Mouse (Mus musculus) heart, adult 11 months (tissue): ENCODE measurements around the gene Sumo3.
A peak's percentile ranks its signal among the peaks of the same experiment; 100 is the strongest.

Source experiments
- DNase-seq: peaks from one replicate; pipeline ENCODE4 v3.0.0; 2022

Sumo3 gene

DNA sequence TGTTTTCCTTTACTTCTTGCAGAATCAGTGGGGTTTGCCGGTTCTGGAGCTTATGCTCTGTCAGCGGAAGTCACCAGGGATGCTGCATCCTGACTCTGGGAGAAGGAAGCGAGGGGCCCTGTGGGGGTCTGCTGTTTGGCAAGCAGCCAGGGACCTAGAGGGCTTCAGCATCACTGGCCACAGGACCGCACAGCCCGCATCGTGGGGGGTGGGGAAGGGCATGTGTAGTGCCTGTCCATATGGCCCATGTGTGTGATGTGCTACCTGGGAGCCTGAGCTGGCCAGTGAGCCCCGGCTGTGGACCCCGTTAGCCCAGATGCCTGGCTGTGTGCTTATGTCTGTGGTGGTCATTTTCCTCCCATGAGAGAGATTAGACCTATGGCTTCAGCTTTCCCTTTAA is 16.1 kb upstream of the Sumo3 start:
- no peak for DNase-seq

DNA sequence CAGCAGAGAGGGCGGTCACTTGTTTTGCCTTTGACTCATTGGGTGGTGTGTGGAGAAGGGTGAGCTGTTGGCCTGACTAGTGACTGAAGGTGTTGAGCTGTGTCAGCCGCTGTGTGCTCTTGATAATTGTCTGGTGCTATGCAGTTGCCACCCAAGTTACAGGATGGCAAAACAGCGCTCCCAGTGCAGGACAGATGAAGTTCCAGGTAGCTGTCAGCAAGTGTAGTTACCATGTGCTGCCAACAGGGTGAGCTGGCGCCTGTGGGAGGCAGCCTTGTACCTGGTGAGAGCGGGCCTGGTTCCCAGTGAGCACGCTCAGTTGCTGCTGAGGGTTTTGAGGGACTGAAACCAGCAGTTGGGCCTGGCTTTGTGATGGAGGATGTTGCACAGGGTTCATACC is 15.1 kb upstream of the Sumo3 start:
- peak; percentile 94 for DNase-seq

DNA sequence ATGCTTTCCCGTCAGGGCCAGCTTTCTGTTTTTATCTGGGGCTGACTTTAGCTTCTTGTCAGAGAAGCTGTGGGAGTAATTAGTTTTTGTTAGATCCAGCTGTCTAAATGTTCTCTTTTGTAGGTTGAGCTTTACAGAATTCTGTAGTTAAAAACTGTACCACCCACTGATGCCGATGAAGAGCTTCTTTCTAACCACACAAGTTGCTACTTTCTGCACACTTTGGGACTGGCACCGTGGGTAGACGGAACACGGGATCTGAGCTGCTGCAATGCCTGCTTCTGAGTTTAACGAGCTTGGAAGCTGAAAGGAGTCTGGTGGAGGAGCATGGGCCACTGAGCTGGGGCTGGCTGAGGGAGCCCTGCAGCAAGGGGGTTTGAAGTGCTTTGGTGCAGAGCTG is 14.4 kb upstream of the Sumo3 start:
- no peak for DNase-seq

DNA sequence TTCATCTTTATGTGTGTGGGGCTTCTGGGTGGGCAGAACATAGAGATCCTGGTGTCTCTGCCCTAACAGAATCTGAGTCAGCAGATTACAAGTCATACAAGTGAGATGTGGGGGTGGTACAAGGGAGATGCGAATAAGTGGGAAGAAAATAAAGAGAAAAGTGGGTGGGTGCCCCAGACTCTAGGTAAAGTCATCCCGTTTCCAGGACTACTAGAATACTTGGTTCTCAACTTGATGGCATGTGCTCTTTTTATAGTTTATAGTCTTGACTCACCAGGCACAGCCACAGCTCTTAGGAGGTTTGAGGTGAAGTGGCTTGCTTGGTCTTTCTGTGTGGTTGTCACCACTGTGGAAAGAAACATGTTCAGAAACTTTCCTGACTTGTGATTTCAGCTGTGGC is 9.8 kb upstream of the Sumo3 start:
- no peak for DNase-seq

DNA sequence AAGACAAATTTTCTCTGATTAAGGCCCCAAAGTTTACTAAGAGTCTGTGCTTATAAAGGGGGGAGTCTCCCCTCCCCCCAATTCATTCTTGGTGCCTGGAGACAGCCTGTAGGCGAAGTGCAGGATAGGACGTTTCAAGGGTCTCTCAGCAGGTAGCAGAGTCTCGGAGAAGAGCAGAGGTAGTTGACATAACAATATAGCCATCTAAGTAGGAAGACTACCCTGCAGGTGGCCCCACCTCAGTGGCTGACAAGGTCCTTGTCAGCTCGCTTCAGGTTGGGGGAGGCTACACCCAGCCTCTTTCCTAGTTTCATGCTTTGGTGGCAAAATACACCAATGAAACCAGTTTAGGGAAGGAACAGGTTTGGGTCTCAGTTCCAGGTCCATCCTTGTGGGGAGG is 2.9 kb upstream of the Sumo3 start:
- DNase-seq = no peak

DNA sequence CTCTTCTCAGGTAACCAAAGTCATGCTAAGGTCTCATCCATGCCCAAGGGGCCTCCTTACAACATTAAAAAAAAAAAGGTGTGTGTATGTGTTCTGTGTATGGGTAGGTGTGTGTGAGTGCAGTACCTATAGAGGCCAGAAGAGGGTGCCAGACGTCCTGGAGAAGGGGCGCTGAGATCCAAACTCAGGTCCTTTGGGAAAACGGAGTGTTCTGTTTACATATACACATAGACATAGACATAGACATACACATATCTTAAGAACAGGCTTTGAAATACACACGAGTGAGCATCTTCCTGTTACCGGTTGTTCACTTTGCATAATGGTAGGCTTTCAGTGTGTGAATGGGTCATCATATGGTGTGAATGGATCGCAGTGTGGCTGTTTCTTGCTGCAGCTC is 1.8 kb upstream of the Sumo3 start:
- DNase-seq = no peak

DNA sequence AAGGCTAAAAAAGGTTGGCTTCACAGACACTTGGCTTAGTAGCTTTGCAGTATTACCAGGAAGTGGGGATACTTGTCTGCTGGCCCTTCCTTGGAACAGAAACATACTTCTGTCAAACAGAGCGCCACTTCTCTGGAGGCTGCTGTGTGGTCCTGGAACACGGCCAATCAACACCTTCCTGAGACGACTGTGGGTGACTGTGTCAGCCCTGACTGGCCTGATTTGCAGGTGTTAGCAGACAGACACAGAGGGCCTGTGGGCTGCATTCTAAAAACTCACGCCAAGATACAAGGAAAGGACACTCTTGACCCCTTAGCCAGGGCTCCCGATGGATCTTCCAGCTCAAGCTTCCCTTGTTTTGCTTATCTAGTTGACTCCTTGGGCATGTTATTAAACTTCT is 939 bp upstream of the Sumo3 start:
- DNase-seq = no peak

DNA sequence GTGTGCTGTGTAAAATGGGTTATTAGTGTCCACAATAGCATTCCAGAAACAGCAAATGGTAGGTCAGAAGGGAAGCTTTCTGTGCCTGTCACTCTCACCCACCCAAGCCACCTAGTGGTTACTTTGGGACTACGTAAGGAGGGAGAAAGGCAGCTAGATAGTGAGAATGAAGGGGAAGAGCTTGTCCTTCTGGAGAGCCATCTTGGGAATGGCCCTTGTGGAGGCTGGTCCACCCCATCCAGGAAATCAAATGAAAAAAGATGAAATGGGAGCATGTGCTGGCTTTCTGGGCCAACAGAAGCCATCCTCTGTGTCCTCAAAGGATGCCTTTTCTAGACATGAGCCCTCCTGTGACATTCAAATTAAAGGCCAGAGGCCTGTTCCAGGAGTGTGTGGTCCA is 529 bp upstream of the Sumo3 start:
- peak; percentile 92 for DNase-seq

DNA sequence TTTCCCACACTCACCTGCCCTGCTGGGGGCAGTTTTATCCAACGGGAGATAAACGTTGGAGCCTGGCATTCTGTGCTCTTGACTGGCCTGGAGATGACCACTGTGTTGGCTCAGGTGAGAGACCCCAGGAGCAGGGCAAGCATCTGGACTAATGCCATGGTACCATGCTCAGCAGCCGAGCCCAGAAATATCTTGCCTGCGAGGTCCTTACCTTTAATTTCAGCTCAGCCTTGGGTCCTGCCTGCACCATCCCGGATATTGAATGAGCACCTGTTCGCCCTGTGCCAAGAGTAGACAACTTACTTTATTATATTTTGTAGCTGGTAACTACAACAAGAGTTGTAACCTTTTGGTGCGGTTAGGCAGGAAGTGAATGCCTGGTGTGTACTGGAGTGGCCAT is 958 bp downstream of the Sumo3 start:
- peak; percentile 96 for DNase-seq

DNA sequence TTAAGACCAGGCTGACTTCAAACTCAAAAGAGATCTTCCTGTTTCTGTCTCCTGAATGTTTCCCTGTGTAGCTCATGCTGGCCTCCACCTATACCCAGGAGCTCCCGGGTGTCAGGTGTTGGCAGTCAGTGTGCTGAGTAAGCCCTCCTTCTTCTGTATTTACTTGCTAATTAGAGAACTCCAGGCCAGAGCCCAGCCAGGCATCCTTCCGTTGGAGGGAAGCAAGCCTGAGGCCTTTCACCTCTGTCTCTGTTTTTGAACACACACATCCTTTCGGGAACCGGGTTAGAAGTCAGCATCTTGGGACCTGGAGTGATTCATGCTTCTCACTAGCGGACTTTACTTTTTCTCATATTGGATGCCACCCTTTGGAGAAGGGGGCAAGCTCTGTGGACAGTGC is 1.5 kb downstream of the Sumo3 start:
- no peak for DNase-seq

DNA sequence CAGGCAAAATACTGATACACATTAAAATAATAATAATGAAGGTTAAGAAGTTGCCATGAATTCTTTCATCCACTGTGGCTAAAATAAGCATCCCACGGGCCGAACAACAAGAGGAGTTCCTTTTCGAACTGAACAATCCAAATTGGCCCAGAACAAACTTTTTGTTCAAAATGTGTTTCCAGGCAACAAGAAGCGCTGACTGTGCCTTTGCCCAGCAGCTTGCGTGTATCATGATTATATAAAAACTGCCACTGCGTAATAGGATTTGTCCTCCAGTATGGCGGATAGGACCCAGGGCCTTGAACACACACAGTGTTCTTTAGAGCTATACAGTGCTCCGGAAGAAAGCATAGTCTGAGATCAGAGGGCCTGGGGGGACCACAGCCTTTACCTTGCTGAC is 2.7 kb downstream of the Sumo3 start:
- no peak for DNase-seq

DNA sequence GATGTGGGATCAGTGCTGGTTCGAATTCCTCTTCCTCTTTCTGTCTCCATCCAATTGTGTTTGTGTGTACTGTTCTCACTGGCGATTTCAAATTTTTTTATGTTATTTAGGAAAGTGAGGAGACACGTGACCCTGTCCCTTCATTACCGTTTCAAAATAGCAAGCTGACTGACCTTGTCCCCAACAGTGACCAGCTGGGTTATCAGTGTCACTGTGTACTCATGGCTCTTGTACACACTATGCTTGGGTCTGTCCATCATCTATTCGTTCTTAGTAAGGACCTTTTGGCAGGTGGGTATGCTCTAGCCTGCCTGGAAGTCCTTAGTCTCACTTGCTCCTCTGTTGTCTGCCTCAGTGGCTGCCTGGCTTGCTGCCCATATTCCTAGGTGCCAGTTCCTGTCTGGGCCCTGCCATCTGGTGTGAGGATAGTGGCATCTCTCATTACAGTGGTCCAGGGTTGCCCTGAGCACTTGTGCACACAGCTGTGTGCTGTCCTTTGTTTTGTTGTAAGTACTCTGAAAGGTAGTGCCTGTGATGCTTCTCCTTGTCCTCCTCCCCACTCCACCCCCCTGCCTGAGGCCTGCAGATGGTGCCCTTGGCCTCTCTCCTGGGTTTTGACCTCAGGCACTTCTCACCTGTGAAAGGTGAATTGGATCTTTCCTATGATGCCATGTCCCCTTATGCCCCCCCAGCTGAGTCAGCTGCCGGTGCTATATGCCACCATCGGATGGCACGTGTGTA is 4.5 kb downstream of the Sumo3 start:
- no peak for DNase-seq

DNA sequence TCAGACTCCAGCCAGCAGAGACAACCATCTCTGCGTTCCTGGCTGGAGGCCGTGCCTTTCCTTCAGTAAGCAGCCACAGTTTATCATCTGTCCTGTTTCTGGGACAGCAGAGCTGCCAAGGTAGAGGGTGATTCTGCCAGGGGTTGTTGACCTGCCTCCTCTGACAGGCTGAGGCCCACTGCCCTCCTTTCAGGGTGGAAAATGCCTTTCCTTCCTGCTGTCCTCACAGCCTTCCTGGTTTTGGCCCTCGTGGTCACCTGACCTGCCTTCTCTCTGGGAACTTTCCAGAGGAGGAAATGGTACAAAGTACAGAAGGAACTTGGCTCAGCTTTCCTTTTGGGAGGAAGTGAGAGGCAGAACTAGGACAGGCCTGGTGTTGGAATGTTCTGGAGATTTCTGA is 7.5 kb downstream of the Sumo3 start:
- DNase-seq = peak; percentile 99

DNA sequence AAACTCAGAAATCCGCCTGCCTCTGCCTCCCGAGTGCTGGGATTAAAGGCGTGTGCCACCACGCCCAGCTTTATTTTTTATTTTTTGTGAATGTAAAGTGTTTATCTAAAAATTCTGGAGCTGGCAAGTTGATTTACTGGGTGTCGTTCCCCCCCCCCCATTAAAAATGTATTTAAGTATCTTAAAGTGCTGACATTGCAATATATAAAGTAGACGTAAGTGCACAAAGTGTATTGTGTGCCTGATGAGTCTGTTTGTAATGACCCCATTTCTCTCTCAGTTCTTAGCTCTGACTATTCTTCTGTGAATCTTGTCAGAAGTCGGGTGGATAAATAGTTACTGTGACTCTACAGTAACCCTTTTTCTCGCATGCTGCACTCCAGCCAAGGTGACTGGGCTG is 9.8 kb downstream of the Sumo3 start:
- DNase-seq = no peak

DNA sequence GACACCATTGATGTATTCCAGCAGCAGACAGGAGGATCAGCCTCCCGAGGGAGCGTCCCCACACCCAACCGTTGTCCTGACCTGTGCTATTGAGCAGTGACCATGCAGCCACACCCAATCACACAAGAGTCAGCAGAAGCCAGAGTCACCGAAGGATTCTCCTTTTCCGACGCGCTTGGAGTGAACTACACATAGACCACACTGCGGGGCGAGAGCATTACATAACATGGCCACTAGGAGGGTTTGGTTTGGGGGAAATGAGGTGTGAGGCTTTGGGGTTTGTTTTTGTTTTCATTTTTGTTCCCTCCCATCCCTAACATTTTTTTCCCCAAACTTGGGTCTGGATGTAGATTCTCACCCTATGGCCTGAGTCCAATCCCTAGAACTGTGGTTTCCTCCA is 10.3 kb downstream of the Sumo3 start:
- no peak for DNase-seq

DNA sequence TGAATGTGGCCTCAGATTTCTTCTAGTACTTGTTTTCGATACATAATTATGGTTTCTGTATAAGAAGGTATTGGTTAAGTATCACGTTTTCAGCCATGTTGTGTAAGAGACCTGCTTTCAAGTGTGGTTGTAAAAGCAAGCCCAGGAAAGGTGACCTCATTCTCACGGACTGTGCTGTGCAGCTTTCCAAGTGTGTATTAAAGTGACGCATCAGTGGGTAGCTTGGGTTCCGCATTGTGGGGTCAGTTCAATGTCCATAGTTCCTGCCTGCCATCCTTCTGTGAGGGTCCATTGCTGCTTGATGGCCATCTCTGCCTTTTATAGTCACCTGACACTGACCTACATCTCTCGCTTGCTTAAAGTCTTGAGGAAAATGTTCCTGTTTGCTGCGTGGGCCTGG is 11.0 kb downstream of the Sumo3 start:
- DNase-seq = no peak

DNA sequence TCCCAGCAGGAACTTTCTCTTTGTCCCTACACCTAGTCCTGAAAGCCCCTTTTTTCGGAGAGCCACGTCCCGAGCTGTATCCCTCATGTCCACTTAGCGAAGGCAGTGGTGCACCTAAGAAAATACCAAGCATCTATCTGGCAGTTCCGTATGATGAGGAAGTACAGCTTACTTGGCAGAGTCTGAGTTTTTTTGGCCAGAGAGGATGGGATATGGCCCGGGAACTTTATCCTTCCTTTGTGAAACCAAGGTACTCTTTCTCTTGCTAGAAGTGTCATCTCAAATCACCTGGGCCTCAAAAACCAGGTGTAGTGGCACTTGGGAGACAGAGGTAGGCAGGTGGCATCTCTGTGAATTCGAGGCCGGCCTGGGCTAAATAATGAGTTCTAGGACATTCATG is 15.6 kb downstream of the Sumo3 start:
- DNase-seq = no peak

DNA sequence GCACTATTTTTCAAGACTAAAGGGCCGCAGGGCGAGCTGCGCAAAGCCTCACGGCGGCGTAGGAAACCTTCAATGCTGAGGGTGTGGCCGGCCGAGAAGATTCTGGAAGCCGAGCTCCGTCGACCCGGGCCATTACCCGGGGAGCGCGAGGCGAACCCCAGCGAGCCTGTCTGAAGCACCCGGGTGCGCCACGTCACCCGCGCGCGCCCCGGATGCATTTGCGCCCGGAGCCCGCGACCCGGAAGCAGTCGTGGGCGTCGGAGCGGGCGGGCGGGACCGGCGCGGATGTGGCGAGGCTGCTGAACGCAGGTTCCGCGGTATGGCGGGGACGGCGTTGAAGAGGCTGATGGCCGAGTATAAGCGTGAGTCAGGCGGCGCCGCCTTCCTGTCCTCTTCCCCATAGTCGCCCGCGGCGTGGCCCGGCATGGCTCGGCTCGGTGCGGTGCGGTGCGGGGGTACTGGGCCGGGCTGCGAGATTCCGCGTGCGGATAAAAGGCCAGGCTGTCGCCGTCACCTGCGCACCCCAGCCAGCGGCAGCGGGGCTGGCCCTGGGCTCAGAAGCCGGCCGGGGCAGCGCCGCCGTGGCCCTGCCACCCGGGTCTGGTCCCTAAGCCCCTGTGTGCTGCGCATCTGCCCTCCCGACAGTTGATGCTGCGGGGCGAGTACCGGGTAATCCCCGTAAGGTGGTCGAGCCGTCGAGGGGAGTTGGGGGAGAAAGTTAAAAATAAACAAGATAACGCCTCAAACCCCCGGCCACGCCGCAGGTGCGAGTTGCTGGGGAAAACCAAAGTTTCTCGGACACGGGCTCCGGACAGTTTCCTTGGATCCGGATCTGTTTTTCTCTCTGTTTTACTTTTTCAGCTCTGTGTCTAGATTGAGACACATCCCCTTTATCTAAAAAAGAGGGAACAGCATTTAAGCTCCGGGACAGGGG is 16.4 kb downstream of the Sumo3 start, which contains the start of gene Ube2g2:
Gene Ube2g2 (plus strand): TSS at position 221 of the 934 bp plus-strand sequence.
- DNase-seq = peak; percentile 99

DNA sequence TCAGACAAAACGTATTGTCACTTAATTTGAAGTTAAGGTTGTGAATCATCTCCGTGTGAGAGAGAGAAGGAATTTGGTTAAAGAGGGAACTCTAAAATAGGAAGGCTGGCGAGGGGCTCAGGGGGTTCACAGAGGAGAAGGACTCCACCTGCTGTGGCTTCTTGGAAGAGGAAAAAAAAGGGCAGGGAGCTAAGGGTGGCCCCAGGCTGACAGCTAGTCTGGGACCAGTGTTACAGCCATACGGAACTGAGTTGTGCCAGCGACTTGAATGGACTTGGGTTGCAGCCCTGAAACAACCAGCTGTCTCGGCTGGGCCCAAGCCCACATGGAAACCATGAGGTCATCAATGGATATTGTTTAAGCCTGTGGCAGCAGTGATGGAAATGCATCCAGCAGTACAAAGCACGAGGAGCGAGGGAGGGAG is 17.2 kb downstream of the Sumo3 start:
- peak; percentile 97 for DNase-seq

DNA sequence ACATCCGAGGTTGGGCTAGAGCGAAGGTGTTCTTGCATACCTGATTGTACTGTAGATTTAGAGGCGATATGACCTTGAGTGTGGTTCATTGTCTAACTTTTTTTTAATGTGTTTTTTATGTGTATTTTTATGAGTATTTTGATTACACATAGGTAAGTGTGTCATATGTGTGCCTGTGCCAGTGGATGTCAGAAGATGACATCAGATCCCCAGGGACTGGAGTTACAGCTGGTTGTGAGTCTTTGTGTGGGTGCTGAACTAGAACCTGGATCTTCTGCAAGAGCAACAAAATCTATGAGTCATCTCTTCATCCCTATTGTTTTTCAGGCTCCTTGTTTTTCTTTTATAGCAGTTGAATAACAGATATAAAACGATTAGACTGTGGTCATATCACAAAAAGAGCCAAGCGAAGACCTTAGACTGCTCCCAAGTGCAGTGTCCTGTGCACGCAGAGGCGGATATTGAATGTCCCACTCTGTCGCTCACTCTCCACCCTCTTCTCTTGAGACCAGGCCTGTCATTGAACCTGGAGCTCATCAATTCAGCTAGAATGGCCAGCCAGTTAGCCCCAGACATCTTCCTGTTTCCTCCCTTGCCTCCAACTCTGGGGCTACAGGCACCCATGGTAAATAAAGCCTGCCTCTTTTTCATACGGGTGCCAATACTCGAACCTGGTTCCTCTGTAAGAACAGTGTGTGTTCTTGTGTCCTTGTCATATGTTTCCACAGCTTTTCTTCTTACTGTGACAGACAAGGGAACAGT is 17.9 kb downstream of the Sumo3 start:
- DNase-seq = peak; percentile 92

DNA sequence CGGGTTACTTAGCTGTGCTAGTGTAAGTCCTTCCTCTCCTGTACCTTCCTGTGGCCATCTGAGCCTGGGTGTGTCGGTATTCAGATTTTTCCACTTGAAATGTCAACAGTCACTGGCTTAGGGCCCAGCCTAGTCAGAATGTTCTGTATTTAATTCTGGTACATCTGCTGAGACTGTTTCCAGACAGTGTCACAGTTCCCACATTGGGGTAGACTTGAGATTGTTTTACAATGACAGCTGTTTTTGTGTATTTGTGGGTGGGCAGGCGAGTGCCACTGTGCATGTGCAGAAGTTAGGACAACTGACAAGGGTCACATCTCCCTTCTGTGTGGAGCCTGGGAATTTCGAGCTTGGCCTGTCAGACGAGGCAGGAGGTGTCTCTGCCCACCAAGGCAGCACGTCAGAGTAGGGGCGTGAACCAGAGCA is 18.7 kb downstream of the Sumo3 start:
- peak; percentile 98 for DNase-seq

DNA sequence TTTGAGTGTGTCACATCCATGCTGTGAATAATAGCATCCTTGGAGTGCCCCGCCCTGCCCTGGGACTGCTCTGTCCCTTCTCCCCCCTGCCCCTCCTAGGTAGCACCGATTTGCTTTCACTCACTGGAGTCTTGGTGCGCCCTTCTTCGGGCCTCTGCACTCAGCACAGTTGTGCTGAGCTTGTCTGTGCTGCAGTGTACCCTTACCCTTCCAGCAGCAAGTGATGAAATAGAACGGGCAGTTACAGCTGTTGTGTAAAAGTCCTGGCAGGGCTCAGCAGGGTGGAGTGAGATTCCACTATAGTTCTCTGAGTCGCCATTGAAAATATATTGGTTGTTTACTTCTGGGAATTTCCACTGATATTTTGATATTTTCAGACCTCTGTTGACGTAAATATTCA is 20.1 kb downstream of the Sumo3 start:
- peak; percentile 94 for DNase-seq

DNA sequence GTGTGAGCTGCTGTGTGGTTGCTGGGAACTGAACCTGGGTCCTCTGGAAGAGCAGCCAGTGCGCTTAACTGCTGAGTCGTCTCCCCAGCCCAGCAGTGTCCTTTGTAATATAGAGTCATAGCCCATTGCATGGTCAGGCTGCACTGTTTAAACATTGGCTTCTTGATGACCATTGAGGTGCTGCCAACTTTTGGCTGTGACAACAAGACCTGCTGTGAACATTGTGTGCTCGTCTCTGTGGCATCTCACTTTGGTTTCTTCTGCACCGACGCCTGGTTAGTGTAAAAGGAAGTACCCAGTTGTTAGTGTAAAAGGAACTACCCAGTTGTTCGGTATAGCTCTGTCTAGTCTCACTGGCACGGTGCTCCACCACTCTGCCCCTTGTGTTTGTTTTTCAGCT is 20.7 kb downstream of the Sumo3 start:
- no peak for DNase-seq
